In the genomic region with DNA sequence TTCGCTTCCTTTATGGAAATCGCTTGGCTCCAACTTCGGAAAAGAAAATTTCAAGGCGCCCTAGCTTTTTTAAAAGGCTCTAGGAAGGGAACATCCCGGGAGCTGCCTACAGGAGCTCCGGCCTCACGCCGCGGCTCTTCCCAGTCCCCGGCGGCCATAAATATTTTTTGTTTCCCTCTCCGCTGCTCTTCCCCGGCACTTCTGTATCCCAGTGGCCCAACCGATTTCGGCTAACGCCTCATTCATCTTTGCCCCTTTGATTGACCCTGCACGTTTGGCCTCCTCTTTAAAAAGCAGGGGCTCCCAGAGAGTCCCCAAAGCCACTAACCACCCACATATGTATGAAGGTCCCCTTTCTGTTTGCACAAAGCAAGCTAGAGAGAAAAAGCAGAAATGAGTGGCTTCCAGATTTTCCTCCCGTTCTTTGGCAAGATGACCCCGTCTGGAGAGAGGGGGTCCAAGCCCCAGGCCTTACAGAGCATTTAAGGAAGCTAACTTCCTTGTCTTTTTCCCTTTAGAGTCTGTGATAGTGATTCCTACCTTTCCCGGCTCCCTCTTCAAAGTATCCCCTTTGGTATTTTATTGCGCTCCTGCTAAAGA, we compare ENCODE assay signal across 11 mouse cellular contexts. TPM values are rescaled to one million over a fixed set of nuclear protein-coding genes. Genes with fewer than 3 reads are reported as not detected.
DNase-seq lines count a peak whose midpoint lies in the region; ATAC-seq and TF ChIP-seq lines count a peak whose summit lies in the region.
"Had no signal": no experiment of that assay in that cellular context is flagged by ENCODE, and none has a peak within 500 bp of the region (broad histone marks: within the 10 kb centered on the region; RNA-seq: fewer than 3 reads in every experiment).

No protein-coding gene starts in this region.

- H3K27ac ChIP-seq in liver, embryonic 12.5 days = no peak overlapping the region
- H3K27ac ChIP-seq in embryonic fibroblast, embryonic 13.5 days (ENCODE audit: insufficient read depth, low read length) = no peak overlapping the region; the same call in 1 of the 2 replicates
- H3K27ac ChIP-seq in neural tube, embryonic 15.5 days (replicated peaks) = peak overlapping the region; percentile 81

- no peaks in the 10 kb centered on the region for H3K4me1 ChIP-seq in liver, embryonic 12.5 days
- no peaks in the 10 kb centered on the region for H3K4me1 ChIP-seq in embryonic fibroblast, embryonic 13.5 days (ENCODE audit: control insufficient read depth, insufficient read depth, low read length)
- H3K4me1 ChIP-seq in neural tube, embryonic 15.5 days = peaks cover 77% of the 10 kb centered on the region

- no peaks in the 10 kb centered on the region for H3K9me3 ChIP-seq in liver, embryonic 12.5 days (replicated peaks)
- H3K9me3 ChIP-seq in neural tube, embryonic 15.5 days (replicated peaks) = no peaks in the 10 kb centered on the region

- no peak for TF ChIP-seq POLR2A in embryonic fibroblast, embryonic 13.5 days (IDR thresholded peaks at IDR 0.05; ENCODE audit: low read depth, low read length)

- H3K27me3 ChIP-seq in liver, embryonic 12.5 days (replicated peaks) = peaks cover 95% of the 10 kb centered on the region
- H3K27me3 ChIP-seq in neural tube, embryonic 15.5 days (replicated peaks) = no peaks in the 10 kb centered on the region

- no peak for TF ChIP-seq CTCF in embryonic fibroblast, embryonic 13.5 days (IDR thresholded peaks at IDR 0.05; ENCODE audit: borderline replicate concordance, insufficient read depth, low read length)

- H3K4me3 ChIP-seq in liver, embryonic 12.5 days = no peak overlapping the region; the same call in 1 of the 2 replicates
- peak overlapping the region; percentile 22 for H3K4me3 ChIP-seq in embryonic fibroblast, embryonic 13.5 days (ENCODE audit: insufficient read depth, low read length)
- H3K4me3 ChIP-seq in neural tube, embryonic 15.5 days (replicated peaks) = peak overlapping the region; percentile 22

- 5% methylated on average over 21 of the region's 21 CpGs for WGBS in liver, embryonic 12.5 days (ENCODE audit: insufficient replicate concordance)
- 4% methylated on average over 21 of the region's 21 CpGs for WGBS in neural tube, embryonic 15.5 days

- no peak overlapping the region for H3K9ac ChIP-seq in liver, embryonic 12.5 days
- peak overlapping the region; percentile 37; the same call in 1 of the 2 replicates for H3K9ac ChIP-seq in neural tube, embryonic 15.5 days (replicated peaks)

- H3K4me2 ChIP-seq in liver, embryonic 12.5 days = peak overlapping the region; percentile 35
- H3K4me2 ChIP-seq in neural tube, embryonic 15.5 days = peak overlapping the region; percentile 51

- H3K36me3 ChIP-seq in liver, embryonic 12.5 days = no peaks in the 10 kb centered on the region
- H3K36me3 ChIP-seq in neural tube, embryonic 15.5 days = no peaks in the 10 kb centered on the region

- no peak for DNase-seq in liver
- DNase-seq in kidney, adult 9 months = peak; percentile 41
- no peak for DNase-seq in layer of hippocampus, adult 18-20 months (ENCODE audit: low spot score in 2 of 2)
- DNase-seq in layer of hippocampus, adult 9-10 months (ENCODE audit: low spot score) = no peak
- DNase-seq: heart, postnatal 14 days; left cerebral cortex, postnatal 4 days had no signal

- ATAC-seq in liver, embryonic 12.5 days = no peak
- no peak for ATAC-seq in neural tube, embryonic 15.5 days (ENCODE audit: low FRiP score)
- ATAC-seq in granulocyte monocyte progenitor cell, adult 5-6 weeks (replicated peaks; ENCODE audit: poor library complexity, severe bottlenecking) = no peak

RNA-seq across cellular contexts. Expression of a gene that starts 40.8 kb away (rescaled TPM):
- polyA plus RNA-seq in liver, embryonic 12.5 days (2016; fragmentation: Nextera tagmentation; extraction: Ambion mirVana) = 1.3 and 1.9 TPM in 2 replicates
- 12.5 and 12.6 TPM in 2 replicates for polyA plus RNA-seq in embryonic fibroblast, embryonic 13.5 days (2011; ENCODE audit: insufficient read length, low read depth, missing spikeins)
- 26.7 and 48.6 TPM in 2 replicates for polyA plus RNA-seq in neural tube, embryonic 15.5 days (2015; fragmentation: Nextera tagmentation; extraction: Ambion mirVana)
- total RNA-seq in granulocyte monocyte progenitor cell, adult 5-6 weeks (2014; fragmentation: Nextera tagmentation) = not detected in 2 replicates
- not detected in 2 replicates for total RNA-seq in granulocyte monocyte progenitor cell, adult 5-6 weeks (2017)
- not detected for total RNA-seq in layer of hippocampus, adult 18-20 months (2021)
- total RNA-seq: left cerebral cortex, postnatal 4 days; neutrophil, adult 5-6 weeks had no signal
